ENCODE assay signal across 8 mouse cellular contexts in genomic region chr12:55820119-55820660, GRCm38 (mm10). TPM values are rescaled to one million over a fixed set of nuclear protein-coding genes. Genes with fewer than 3 reads are reported as not detected.
DNase-seq lines count a peak whose midpoint lies in the region; ATAC-seq and TF ChIP-seq lines count a peak whose summit lies in the region.

No protein-coding gene starts in this region.

- intact Hi-C loops in gastrocnemius, postnatal 36 days (cut with DNase I), result loop anchor here (10.0 kb wide), 1 partner anchor 505 kb away; no protein-coding TSS in a partner anchor

- peak overlapping the region; percentile 71 for H3K4me2 ChIP-seq in intestine, embryonic 14.5 days (ENCODE audit: low read length)
- peak overlapping the region; percentile 95 for H3K4me2 ChIP-seq in liver, embryonic 14.5 days (ENCODE audit: low read depth)

- 1% methylated on average over 35 of the region's 35 CpGs for whole genome bisulfite sequencing in intestine, embryonic 14.5 days
- WGBS in liver, embryonic 14.5 days (ENCODE audit: insufficient replicate concordance), result under 1% methylated on average over 35 of the region's 35 CpGs

- H3K4me1 ChIP-seq in intestine, embryonic 14.5 days (replicated peaks; ENCODE audit: control insufficient read depth, insufficient read depth, low read length), result peaks cover 12% of the 10 kb centered on the region
- peaks cover 2 to 4% of the 10 kb centered on the region in 2 experiments; a peak in 3 of 4 replicates for H3K4me1 ChIP-seq in liver, embryonic 14.5 days (replicated peaks; ENCODE audit: control insufficient read depth in 2 of 2, insufficient read depth in 2 of 2, low read length in 1 of 2)

- H3K27me3 ChIP-seq in intestine, embryonic 14.5 days (replicated peaks; ENCODE audit: control insufficient read depth, insufficient read depth, low read length), result no peaks in the 10 kb centered on the region
- H3K27me3 ChIP-seq in liver, embryonic 14.5 days (ENCODE audit: control insufficient read depth, insufficient read depth, low read length), result no peaks in the 10 kb centered on the region

- H3K9me3 ChIP-seq in intestine, embryonic 14.5 days (ENCODE audit: control insufficient read depth, low read length), result no peaks in the 10 kb centered on the region
- no peaks in the 10 kb centered on the region for H3K9me3 ChIP-seq in liver, embryonic 14.5 days (ENCODE audit: control insufficient read depth, low read length)

- no peak for TF ChIP-seq EP300 in liver, embryonic 14.5 days (IDR thresholded peaks at IDR 0.05; ENCODE audit: low read depth)

- no peak for TF ChIP-seq CTCF in liver, embryonic 14.5 days (IDR thresholded peaks at IDR 0.05; ENCODE audit: low read depth)

- no peaks in the 10 kb centered on the region for H3K36me3 ChIP-seq in intestine, embryonic 14.5 days (ENCODE audit: control insufficient read depth, insufficient read depth, low read length)
- H3K36me3 ChIP-seq in liver, embryonic 14.5 days (replicated peaks; ENCODE audit: control insufficient read depth, insufficient read depth, low read depth), result no peaks in the 10 kb centered on the region

- DNase-seq in urinary bladder, adult 18-20 months (ENCODE audit: low spot score in 2 of 2), result peak; percentile 20 to 61
- DNase-seq in urinary bladder, postnatal 4 days (ENCODE audit: low spot score in 2 of 2), result no peak
- peak; percentile 52 to 57 for DNase-seq in cerebellum, adult 18-20 months
- peak; percentile 20 to 27 for DNase-seq in gastrocnemius, postnatal 36 days
- peak; percentile 82 for DNase-seq in intestine, embryonic 14.5 days (ENCODE audit: low spot score)
- DNase-seq in liver, embryonic 14.5 days (ENCODE audit: low read depth in 3 of 3, low spot score in 3 of 3), result no peak
- peak; percentile 24 to 32 for DNase-seq in natural killer cell, adult 2 months (ENCODE audit: low spot score in 2 of 2)
- peak; percentile 27 for DNase-seq in urinary bladder, postnatal 25 days (ENCODE audit: low spot score)

- H3K27ac ChIP-seq in intestine, embryonic 14.5 days (ENCODE audit: low read depth), result peak overlapping the region; percentile 91
- H3K27ac ChIP-seq in liver, embryonic 14.5 days, result peak overlapping the region; percentile 72

- peak overlapping the region; percentile 94 for H3K4me3 ChIP-seq in intestine, embryonic 14.5 days (ENCODE audit: low read depth, low read length)
- H3K4me3 ChIP-seq in liver, embryonic 14.5 days (ENCODE audit: insufficient read depth in 1 of 2, low read depth in 2 of 2, low read length in 2 of 2), result peak overlapping the region; percentile 71 to 98

- H3K9ac ChIP-seq in intestine, embryonic 14.5 days (ENCODE audit: low read length), result peak overlapping the region; percentile 89
- peak overlapping the region; percentile 90 for H3K9ac ChIP-seq in liver, embryonic 14.5 days (replicated peaks)

- ATAC-seq in intestine, embryonic 14.5 days (replicated peaks; ENCODE audit: low FRiP score, low TSS enrichment, low read depth), result peak; percentile 10
- peak; percentile 66 for ATAC-seq in liver, embryonic 14.5 days (ENCODE audit: insufficient read depth)

RNA-seq across cellular contexts. Expression of gene Ralgapa1, which starts 0.8 kb away (rescaled TPM):
- 10 to 100 TPM; 34.8 to 36.8 TPM for total RNA-seq in gastrocnemius, postnatal 36 days (2021)
- polyA plus RNA-seq in intestine, embryonic 14.5 days (2014; fragmentation: Nextera tagmentation; extraction: Ambion mirVana), result 20.3 and 23.1 TPM in 2 replicates
- polyA plus RNA-seq in liver, embryonic 14.5 days (2012; rRNA removed), result 7.1 and 8.8 TPM in 2 replicates
- 4.3 and 4.4 TPM in 2 replicates for polyA plus RNA-seq in liver, embryonic 14.5 days (2014; fragmentation: Nextera tagmentation; extraction: Ambion mirVana)

RNA-seq across cellular contexts. Expression of gene Brms1l, which starts 15.9 kb away (rescaled TPM):
- 10 to 100 TPM; 12.5 to 20.8 TPM for total RNA-seq in gastrocnemius, postnatal 36 days (2021)
- 30.0 and 35.3 TPM in 2 replicates for polyA plus RNA-seq in intestine, embryonic 14.5 days (2014; fragmentation: Nextera tagmentation; extraction: Ambion mirVana)
- polyA plus RNA-seq in liver, embryonic 14.5 days (2012; rRNA removed), result 8.4 and 19.0 TPM in 2 replicates
- 11.1 and 13.3 TPM in 2 replicates for polyA plus RNA-seq in liver, embryonic 14.5 days (2014; fragmentation: Nextera tagmentation; extraction: Ambion mirVana)

Comparison
In these comparisons a context has a peak if more than half of its experiments do, and no peak if none do; other contexts are left out.
1. DNase-seq: peak in urinary bladder, adult 18-20 months (2 of 2), cerebellum, adult 18-20 months (2 of 2), gastrocnemius, postnatal 36 days (2 of 2), intestine, embryonic 14.5 days (single experiment), natural killer cell, adult 2 months (2 of 2) and urinary bladder, postnatal 25 days (single experiment); none in urinary bladder, postnatal 4 days (0 of 2) and liver, embryonic 14.5 days (0 of 3).